Mouse (Mus musculus): ENCODE measurements around the gene 2900026A02Rik. TPM values are rescaled to one million over a fixed set of nuclear protein-coding genes. Genes with fewer than 3 reads are reported as not detected.

2900026A02Rik gene
- total RNA-seq (2021) = 10 to 100 TPM; 22.3 to 23.0 TPM
- long read RNA-seq, experiment 1, full-length matches to known transcripts = 4 of 21 reads
- long read RNA-seq, experiment 1, partial matches to known transcripts = 1 of 21 reads
- long read RNA-seq, experiment 1, other reads (novel, unspliced or antisense) = 16 of 21 reads
- long read RNA-seq, experiment 2, full-length matches to known transcripts = 3 of 8 reads
- long read RNA-seq, experiment 2, partial matches to known transcripts = 1 of 8 reads
- long read RNA-seq, experiment 2, other reads (novel, unspliced or antisense) = 4 of 8 reads

- DNase-seq = peak; percentile 77
- intact Hi-C loops (cut with DNase I) = no loop called here
Observed at GRCm38 (mm10) chr5:113221147-113221865, at the start of gene 2900026A02Rik. 2900026A02Rik (minus strand) TSS chr5:113221236.

GRCm38 (mm10) chr5:113270043-113270442, 49.0 kb upstream of the 2900026A02Rik start:
- intact Hi-C loops (cut with DNase I) = no loop called here
- no peak for DNase-seq

DNA sequence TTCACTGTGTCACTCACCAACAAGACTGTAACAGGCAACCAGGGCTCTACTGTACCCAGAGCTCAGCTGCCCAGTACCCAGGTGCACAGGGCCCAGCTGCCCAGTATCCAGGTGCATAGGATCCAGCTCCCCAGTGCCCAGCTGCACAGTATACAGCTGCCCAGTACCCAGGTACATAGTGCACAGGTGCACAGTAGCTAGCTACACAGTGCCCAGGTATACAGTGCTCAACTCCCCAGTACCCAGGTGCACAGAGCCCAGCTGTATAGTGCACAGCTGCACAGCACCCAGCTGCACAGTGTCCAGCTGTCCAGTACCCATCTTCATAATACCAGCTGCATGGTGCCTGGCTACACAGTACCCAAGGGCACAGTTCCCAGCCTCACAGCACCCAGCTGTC, 47.2 kb upstream of the 2900026A02Rik start:
- intact Hi-C loops (cut with DNase I) = no loop called here
- no peak for DNase-seq

- intact Hi-C loops (cut with DNase I) = no loop called here
- no peak for DNase-seq
Observed at GRCm38 (mm10) chr5:113265637-113266036, 44.6 kb upstream of the 2900026A02Rik start.

DNA sequence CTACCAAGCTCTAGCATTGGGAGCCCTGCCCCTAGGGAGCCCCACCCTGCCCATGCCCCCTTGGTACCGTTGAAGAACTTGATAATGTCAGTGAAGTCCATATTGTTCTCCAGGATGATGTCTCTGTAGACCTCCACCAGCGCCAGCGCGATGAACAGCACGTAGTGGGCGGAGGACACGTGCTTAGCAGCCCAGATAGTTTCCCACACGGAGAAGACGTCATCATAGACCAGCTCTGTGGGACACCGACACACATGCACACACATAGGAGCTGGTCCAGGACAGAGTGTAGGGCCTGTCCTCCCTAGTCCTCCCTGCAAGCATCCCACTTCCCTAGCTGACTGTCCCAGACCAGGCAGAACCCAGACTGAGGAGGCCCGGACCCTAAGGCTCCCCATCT, 29.8 kb upstream of the 2900026A02Rik start:
- no peak for DNase-seq
- intact Hi-C loops (cut with DNase I) = no loop called here

- DNase-seq = no peak
- intact Hi-C loops (cut with DNase I) = no loop called here
Observed at GRCm38 (mm10) chr5:113249263-113249930, 28.4 kb upstream of the 2900026A02Rik start.

GRCm38 (mm10) chr5:113230196-113230595, 9.2 kb upstream of the 2900026A02Rik start:
- intact Hi-C loops (cut with DNase I) = no loop called here
- no peak for DNase-seq

DNA sequence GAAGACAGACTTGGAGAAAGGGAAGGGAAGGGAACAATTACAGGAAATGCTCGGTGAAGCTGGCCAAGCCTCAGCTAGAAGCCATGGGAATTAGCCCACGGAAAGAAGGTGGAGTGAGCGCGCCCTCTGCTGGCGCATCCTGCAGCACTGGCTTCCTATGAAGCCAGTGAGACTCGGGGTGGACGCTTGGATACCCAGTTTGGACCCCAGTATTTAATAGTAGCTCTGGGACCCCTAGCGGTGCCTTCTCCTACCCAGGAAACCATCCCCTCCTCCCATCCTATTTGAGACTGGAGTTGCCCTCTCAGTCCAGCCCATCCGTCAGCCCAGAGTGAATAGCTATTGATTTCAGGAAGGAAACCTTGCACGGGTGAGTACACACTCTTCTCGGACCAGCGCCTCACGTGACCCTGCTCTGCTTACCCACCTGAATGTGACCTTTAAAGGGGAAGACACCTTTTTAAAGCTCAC, 5.6 kb upstream of the 2900026A02Rik start, which contains the start of gene Tmem211:
TSS of gene Tmem211 (plus strand) at position 278 of the 471 bp plus-strand sequence.
- intact Hi-C loops (cut with DNase I) = loop anchor here (2.0 to 5.0 kb wide), 2 partner anchors 46 to 124 kb away; no protein-coding TSS in a partner anchor
- DNase-seq = peak; percentile 80 to 82

GRCm38 (mm10) chr5:113225686-113226435, 4.8 kb upstream of the 2900026A02Rik start:
- intact Hi-C loops (cut with DNase I) = loop anchor here (2.0 to 5.0 kb wide), 2 partner anchors 45 to 124 kb away; no protein-coding TSS in a partner anchor
- no peak for DNase-seq

- intact Hi-C loops (cut with DNase I) = loop anchor here (5.0 kb wide), 1 partner anchor 123 kb away; no protein-coding TSS in a partner anchor
- no peak for DNase-seq
Observed at GRCm38 (mm10) chr5:113225271-113225670, 4.2 kb upstream of the 2900026A02Rik start.

GRCm38 (mm10) chr5:113223888-113224287, 2.9 kb upstream of the 2900026A02Rik start:
- intact Hi-C loops (cut with DNase I) = no loop called here
- no peak for DNase-seq

DNA sequence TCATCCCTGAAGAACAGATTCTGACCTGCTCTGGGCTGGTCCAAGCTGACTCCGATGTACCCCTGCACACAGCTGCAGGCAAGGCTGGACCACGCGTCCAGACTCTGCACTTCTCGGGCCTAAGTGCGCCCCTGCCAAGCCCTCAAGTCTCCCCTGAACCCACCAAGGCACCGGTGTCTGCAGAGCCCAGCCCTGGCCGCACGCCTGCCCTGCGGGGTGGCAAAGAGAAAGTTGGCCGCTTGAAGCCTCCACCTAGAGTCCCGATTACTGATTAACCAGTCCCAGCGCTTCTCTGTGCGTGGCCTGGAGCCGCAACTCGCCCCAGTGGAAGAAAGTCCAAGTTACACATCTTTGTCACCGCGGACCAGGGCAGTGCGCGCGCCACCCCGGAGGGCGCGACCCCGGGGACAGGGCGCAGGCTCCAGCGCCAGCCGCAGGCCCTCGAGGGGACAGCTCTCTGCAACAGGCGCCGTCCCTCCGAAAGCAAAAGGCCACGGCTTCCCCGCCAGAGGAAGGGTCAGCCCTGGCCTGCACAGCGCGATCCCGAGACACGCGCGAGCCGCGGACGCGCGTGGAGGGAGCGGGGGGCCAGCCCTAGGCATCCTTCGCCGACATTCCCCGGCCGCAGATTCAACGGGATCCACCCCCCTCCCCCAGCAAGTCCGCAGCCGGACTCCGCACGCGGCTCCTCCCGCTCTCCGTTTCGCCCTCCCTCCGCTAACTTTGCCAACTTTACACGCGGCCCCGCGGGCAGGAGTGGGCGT, 471 bp downstream of the 2900026A02Rik start:
- intact Hi-C loops (cut with DNase I) = no loop called here
- no peak for DNase-seq

DNA sequence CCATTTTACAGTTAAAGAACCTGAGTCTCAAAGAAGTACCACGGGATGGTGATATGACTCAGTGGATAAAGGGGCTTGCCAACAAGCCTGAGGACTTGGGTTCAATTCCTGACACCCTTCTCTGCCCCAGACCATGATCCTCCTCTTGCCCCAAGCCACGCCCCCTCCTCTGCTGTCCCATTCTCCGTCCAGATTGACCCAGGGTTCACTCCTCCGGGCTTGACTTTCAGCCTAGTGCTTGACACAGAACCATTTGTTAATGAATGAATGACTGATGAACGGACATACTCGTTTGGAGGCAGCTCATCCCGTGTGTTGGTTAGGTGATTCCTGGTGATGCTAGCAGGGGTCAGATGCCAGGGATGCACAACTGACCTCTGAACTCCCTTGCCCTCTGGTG, 1.2 kb downstream of the 2900026A02Rik start:
- intact Hi-C loops (cut with DNase I) = no loop called here
- no peak for DNase-seq

- DNase-seq = no peak
- intact Hi-C loops (cut with DNase I) = no loop called here
Observed at GRCm38 (mm10) chr5:113219450-113219849, 1.6 kb downstream of the 2900026A02Rik start.

- intact Hi-C loops (cut with DNase I) = no loop called here
- no peak for DNase-seq
Observed at GRCm38 (mm10) chr5:113218617-113219235, 2.3 kb downstream of the 2900026A02Rik start.

DNA sequence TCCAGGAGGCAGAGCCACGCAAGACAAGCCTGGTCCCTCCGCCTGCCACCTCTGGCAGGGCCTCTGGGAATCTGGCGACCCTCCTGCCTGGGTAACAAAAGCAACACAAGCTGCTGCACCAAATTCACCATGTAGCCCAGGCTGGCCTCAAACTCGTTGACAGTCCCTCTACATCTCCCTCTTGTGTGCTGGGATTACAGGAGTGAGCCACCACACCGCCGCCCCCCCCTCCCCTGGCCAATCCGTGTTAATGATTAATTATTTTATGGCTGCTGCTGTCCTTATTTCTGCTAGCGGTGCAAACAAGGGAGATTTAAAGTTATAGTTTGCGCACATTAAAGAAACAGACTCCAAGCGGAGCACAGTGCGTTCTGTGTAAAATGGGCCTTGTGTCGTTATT, 4.0 kb downstream of the 2900026A02Rik start:
- no peak for DNase-seq
- intact Hi-C loops (cut with DNase I) = no loop called here

GRCm38 (mm10) chr5:113216328-113216960, 4.6 kb downstream of the 2900026A02Rik start:
- intact Hi-C loops (cut with DNase I) = no loop called here
- no peak for DNase-seq

DNA sequence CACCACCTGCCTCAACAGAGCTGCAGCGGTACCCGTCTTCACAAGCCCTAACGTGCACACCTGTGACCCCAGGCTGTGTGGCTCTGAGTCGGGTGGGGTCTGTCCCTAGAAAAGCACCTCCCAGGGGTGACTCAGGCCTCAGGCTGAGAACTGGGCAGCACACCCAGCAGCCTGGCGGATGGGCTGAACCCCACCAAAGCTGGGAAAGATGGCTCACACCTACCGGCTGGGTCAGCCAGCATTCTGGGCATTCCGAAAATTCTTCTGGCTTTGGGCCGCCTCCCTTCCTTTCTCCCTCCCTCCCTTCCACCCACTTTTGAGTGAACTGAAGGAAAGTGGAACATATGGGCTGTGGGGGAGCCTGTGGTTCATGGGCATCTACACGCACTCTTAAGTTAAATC, 5.4 kb downstream of the 2900026A02Rik start:
- DNase-seq = no peak
- intact Hi-C loops (cut with DNase I) = no loop called here

- intact Hi-C loops (cut with DNase I) = no loop called here
- peak in 1 of 2 experiments; percentile 51 for DNase-seq
Observed at GRCm38 (mm10) chr5:113214455-113214854, 6.6 kb downstream of the 2900026A02Rik start.
